Mouse (Mus musculus) MEL (cell line): ENCODE data around the gene Rora. TPM values are rescaled to one million over a fixed set of nuclear protein-coding genes. Genes with fewer than 3 reads are reported as not detected.

Experiments used
- DNase-seq: peaks from one replicate; pipeline ENCODE4 v3.0.0; 2011; ENCODE audit warnings: low read depth, low spot score
- H3K27ac ChIP-seq: 2 replicates; pipeline ENCODE4 v1.5.1; 2012; ENCODE audit warnings: low read depth, mild to moderate bottlenecking, control low read depth, low read length, moderate library complexity; ENCODE audit not compliant: control insufficient read depth
- H3K27me3 ChIP-seq, 2 experiments: fragments of 150-350 bp in 1 of 2; sonication (generic) in 1 of 2; 2 replicates each; pipeline ENCODE4 v1.6.1; 2012; ENCODE audit warnings: low read length in 2 of 2, mild to moderate bottlenecking in 2 of 2, improper control_type of control experiment in 1 of 2, moderate library complexity in 1 of 2; ENCODE audit not compliant: insufficient read depth in 2 of 2, control insufficient read depth in 1 of 2
- H3K36me3 ChIP-seq, 2 experiments: 2 replicates each; pipeline ENCODE4 v1.6.1; 2012 to 2014; ENCODE audit warnings: low read length in 2 of 2, improper control_type of control experiment in 1 of 2, inconsistent platforms in 1 of 2, mild to moderate bottlenecking in 1 of 2; ENCODE audit not compliant: insufficient read depth in 2 of 2, control insufficient read depth in 1 of 2
- H3K4me1 ChIP-seq, 2 experiments: fragments of 150-350 bp in 1 of 2; sonication (generic) in 1 of 2; 2 replicates each; pipeline ENCODE4 v1.6.1; 2012; ENCODE audit warnings: low read length in 2 of 2, improper control_type of control experiment in 1 of 2, mild to moderate bottlenecking in 1 of 2; ENCODE audit not compliant: insufficient read depth in 2 of 2, control insufficient read depth in 1 of 2
- H3K4me3 ChIP-seq, 2 experiments: fragments of 150-350 bp in 1 of 2; sonication (generic) in 1 of 2; 2 replicates each; pipeline ENCODE4 v1.5.1; 2012; ENCODE audit warnings: low read depth in 2 of 2, low read length in 2 of 2, mild to moderate bottlenecking in 2 of 2, moderate library complexity in 2 of 2, control low read depth in 1 of 2, improper control_type of control experiment in 1 of 2; ENCODE audit not compliant: control insufficient read depth in 1 of 2, insufficient read depth in 1 of 2
- H3K79me2 ChIP-seq: 2 replicates; pipeline ENCODE4 v1.6.1; 2012; ENCODE audit warnings: mild to moderate bottlenecking, low read length, moderate library complexity; ENCODE audit not compliant: control insufficient read depth, poor library complexity, insufficient read depth
- H3K9ac ChIP-seq: 2 replicates; pipeline ENCODE4 v1.6.1; 2012; ENCODE audit warnings: low read depth, mild to moderate bottlenecking, control low read depth, low read length, moderate library complexity; ENCODE audit not compliant: control insufficient read depth, poor library complexity, severe bottlenecking
- H3K9me3 ChIP-seq: fragments of 150-350 bp; sonication (generic); replicated peaks from 2 replicates; pipeline ENCODE4 v1.6.1; 2012; ENCODE audit warnings: mild to moderate bottlenecking, low read length, improper control_type of control experiment, moderate library complexity; ENCODE audit not compliant: insufficient read depth
- CHD1 ChIP-seq: IDR thresholded peaks from 2 replicates; pipeline ENCODE4 v1.6.1; 2012; ENCODE audit warnings: low read depth, mild to moderate bottlenecking, inconsistent platforms, low read length, improper control_type of control experiment
- ELF1 ChIP-seq: IDR thresholded peaks from 2 replicates; pipeline ENCODE4 v1.6.1; 2014; ENCODE audit warnings: low read depth, mild to moderate bottlenecking, inconsistent platforms, low read length, improper control_type of control experiment, moderate library complexity
- EP300 ChIP-seq, 2 experiments: IDR thresholded peaks; 2 replicates each; pipeline ENCODE4 v1.6.1; 2011; ENCODE audit warnings: improper control_type of control experiment in 2 of 2, low read length in 2 of 2, low read depth in 1 of 2, mild to moderate bottlenecking in 1 of 2
- GABPA ChIP-seq: IDR thresholded peaks from 2 replicates; pipeline ENCODE4 v1.6.1; 2012; ENCODE audit warnings: low read depth, mild to moderate bottlenecking, inconsistent platforms, low read length, improper control_type of control experiment, moderate library complexity
- GATA1 ChIP-seq: IDR thresholded peaks from 2 replicates; pipeline ENCODE4 v1.6.1; 2011; ENCODE audit warnings: low read depth, low read length, improper control_type of control experiment
- HCFC1 ChIP-seq: IDR thresholded peaks from 2 replicates; pipeline ENCODE4 v1.6.1; 2012; ENCODE audit warnings: low read depth, mild to moderate bottlenecking, inconsistent platforms, low read length, improper control_type of control experiment, moderate library complexity
- JUND ChIP-seq: IDR thresholded peaks from 2 replicates; pipeline ENCODE4 v1.6.1; 2011; ENCODE audit warnings: low read depth, mild to moderate bottlenecking, improper control_type of control experiment, low read length
- KAT2A ChIP-seq: conservative IDR thresholded peaks from 2 replicates; pipeline ENCODE4 v1.6.1; 2012; ENCODE audit warnings: low read depth, low read length, improper control_type of control experiment, inconsistent platforms
- MAFK ChIP-seq: IDR thresholded peaks from 2 replicates; pipeline ENCODE4 v1.6.1; 2011; ENCODE audit warnings: low read depth, mild to moderate bottlenecking, low read length, improper control_type of control experiment, borderline replicate concordance
- NRF1 ChIP-seq: IDR thresholded peaks from 2 replicates; pipeline ENCODE4 v1.6.1; 2014; ENCODE audit warnings: low read depth, mild to moderate bottlenecking, inconsistent platforms, low read length, improper control_type of control experiment, moderate library complexity; ENCODE audit not compliant: poor library complexity, insufficient read depth, severe bottlenecking
- POLR2A ChIP-seq, 2 experiments: IDR thresholded peaks; 2 replicates each; pipeline ENCODE4 v1.6.1; 2011 to 2012; ENCODE audit warnings: low read length in 2 of 2, mild to moderate bottlenecking in 2 of 2, control low read depth in 1 of 2, improper control_type of control experiment in 1 of 2, low read depth in 1 of 2, moderate library complexity in 1 of 2; ENCODE audit not compliant: control insufficient read depth in 1 of 2, insufficient read depth in 1 of 2, poor library complexity in 1 of 2
- RAD21 ChIP-seq: IDR thresholded peaks from 2 replicates; pipeline ENCODE4 v1.6.1; 2011; ENCODE audit warnings: mild to moderate bottlenecking, low read depth, low read length, improper control_type of control experiment
- TCF12 ChIP-seq: IDR thresholded peaks from 2 replicates; pipeline ENCODE4 v1.6.1; 2014; ENCODE audit warnings: low read depth, mild to moderate bottlenecking, inconsistent platforms, low read length, improper control_type of control experiment, moderate library complexity
- USF1 ChIP-seq: IDR thresholded peaks from 2 replicates; pipeline ENCODE4 v1.6.1; 2014; ENCODE audit warnings: low read depth, mild to moderate bottlenecking, inconsistent platforms, low read length, improper control_type of control experiment, moderate library complexity
- USF2 ChIP-seq, 2 experiments: IDR thresholded peaks; 2 replicates each; pipeline ENCODE4 v1.6.1; 2011 to 2012; ENCODE audit warnings: improper control_type of control experiment in 2 of 2, low read length in 2 of 2, borderline replicate concordance in 1 of 2, inconsistent platforms in 1 of 2, low read depth in 1 of 2, mild to moderate bottlenecking in 1 of 2; ENCODE audit not compliant: insufficient read depth in 1 of 2
- ZC3H11A ChIP-seq: IDR thresholded peaks from 2 replicates; pipeline ENCODE4 v1.6.1; 2012; ENCODE audit warnings: low read depth, mild to moderate bottlenecking, inconsistent platforms, low read length, improper control_type of control experiment
- ZKSCAN1 ChIP-seq: IDR thresholded peaks from 2 replicates; pipeline ENCODE4 v1.6.1; 2012; ENCODE audit warnings: low read depth, mild to moderate bottlenecking, inconsistent platforms, low read length, improper control_type of control experiment, moderate library complexity
- ZNF384 ChIP-seq: IDR thresholded peaks from 2 replicates; pipeline ENCODE4 v1.6.1; 2012; ENCODE audit warnings: low read depth, mild to moderate bottlenecking, inconsistent platforms, low read length, improper control_type of control experiment
- polyA plus RNA-seq, 2 experiments: library from polyadenylated mRNA; stranded (reverse) in 1 of 2; unstranded in 1 of 2; fragments of >175 nt in 1 of 2; fragments of >200 nt in 1 of 2; gene quantifications; 2 replicates each; pipeline versions ENCODE4 v1.2.1 to v1.2.4; 2012; ENCODE audit warnings: low replicate concordance in 2 of 2, low read depth in 1 of 2; ENCODE audit not compliant: insufficient read length in 2 of 2, insufficient read depth in 1 of 2, missing spikeins in 1 of 2
- total RNA-seq: library from RNA; depleted of rRNA; stranded (reverse); fragments of 300-350 nt; gene quantifications from 2 replicates; pipeline ENCODE4 v1.2.3, GENCODE M21; 2012

Rora gene
- total and polyA plus RNA-seq, 3 experiments: not detected

GRCm38 (mm10) chr9:69111539-69111938, 458.0 kb downstream of the Rora start (continued):
- no peak for TF ChIP-seq GATA1

DNA sequence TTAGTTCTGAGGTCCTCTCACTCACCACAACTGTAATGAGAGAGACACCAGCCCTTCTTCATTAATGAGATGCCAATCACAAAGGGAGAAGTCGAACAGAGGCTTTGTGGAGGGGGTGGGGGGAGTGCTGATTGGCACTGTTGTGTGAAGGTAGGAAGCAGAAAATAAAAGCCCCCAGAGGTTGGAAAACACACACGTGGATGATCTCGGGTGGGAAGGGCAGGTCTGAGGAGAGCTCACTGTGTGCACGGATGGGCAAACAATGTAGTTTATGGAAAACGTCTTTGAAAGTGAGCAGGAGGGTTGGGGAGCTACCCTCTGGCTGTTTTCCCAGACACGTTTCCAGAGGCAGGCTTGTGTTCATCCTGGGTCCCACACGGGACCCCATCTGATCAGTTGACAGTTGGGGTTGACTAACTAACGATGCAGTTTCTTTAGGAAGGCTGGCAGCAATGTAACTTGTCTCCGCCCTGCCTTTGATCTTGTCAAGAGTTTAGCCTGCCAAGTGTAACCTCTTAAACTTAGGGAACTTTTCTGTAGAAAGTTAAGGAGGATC, 460.9 kb downstream of the Rora start:
- Histone ChIP-seq H3K9ac (no peak overlapping the region), H3K27ac (no peak overlapping the region), H3K4me1 (no peaks in the 10 kb centered on the region), H3K4me3 (no peak overlapping the region), H3K79me2 (no peaks in the 10 kb centered on the region), H3K36me3 (no peaks in the 10 kb centered on the region), H3K27me3 (no peaks in the 10 kb centered on the region), H3K9me3 (no peaks in the 10 kb centered on the region)
- DNase-seq: no peak
- TF ChIP-seq CHD1: no peak
- no peak for TF ChIP-seq RAD21
- TF ChIP-seq JUND: no peak
- TF ChIP-seq GABPA: no peak
- no peak for TF ChIP-seq MAFK
- TF ChIP-seq ZKSCAN1: no peak

DNA sequence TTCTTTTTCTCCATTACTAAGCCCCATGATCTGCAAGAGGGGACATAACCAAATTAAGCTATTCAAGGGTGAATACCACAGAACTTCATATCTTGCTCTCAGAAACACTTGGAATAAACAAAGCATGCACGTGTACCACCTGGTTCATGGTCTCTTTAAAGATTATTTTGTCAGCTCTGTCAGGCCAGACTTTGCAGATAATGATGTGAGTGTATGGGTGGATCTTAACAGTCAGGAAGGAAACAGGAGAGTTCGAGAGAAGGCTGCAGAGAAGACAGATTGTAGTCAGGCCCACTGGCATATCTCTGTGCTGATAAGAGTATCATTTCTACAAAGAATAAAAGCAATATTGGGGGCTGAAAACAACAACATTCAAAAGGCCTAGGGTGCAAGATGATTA, 463.2 kb downstream of the Rora start:
- H3K36me3 ChIP-seq: no peaks in the 10 kb centered on the region

More for the DNA sequence above, 463.2 kb downstream of the Rora start:
- no peak for DNase-seq
- Histone ChIP-seq H3K4me1 (no peaks in the 10 kb centered on the region), H3K27ac (no peak overlapping the region), H3K9me3 (no peaks in the 10 kb centered on the region), H3K4me3 (no peak overlapping the region), H3K9ac (no peak overlapping the region), H3K79me2 (no peaks in the 10 kb centered on the region), H3K27me3 (no peaks in the 10 kb centered on the region)
- TF ChIP-seq USF2 (IDR thresholded peaks at IDR 0.05; ENCODE audit: borderline replicate concordance in 1 of 2, insufficient read depth in 1 of 2, low read depth in 1 of 2, low read length in 2 of 2) (no peak), NRF1 (no peak), ZNF384 (no peak), MAFK (no peak), KAT2A (no peak), POLR2A (IDR thresholded peaks at IDR 0.05; ENCODE audit: control insufficient read depth in 1 of 2, insufficient read depth in 1 of 2, low read depth in 1 of 2, low read length in 2 of 2, poor library complexity in 1 of 2) (no peak), RAD21 (no peak), TCF12 (no peak), HCFC1 (no peak), GATA1 (no peak), EP300 (IDR thresholded peaks at IDR 0.05; ENCODE audit: low read depth in 1 of 2, low read length in 2 of 2) (no peak), USF1 (no peak), ELF1 (no peak), ZC3H11A (no peak)
